Mouse (Mus musculus) lung, postnatal 0 days (tissue): ENCODE results near the gene Dgcr2.

Source experiments
- CTCF ChIP-seq: IDR thresholded peaks from 2 replicates; pipeline ENCODE4 v1.5.1; 2016; ENCODE audit warnings: antibody characterized with exemption, mild to moderate bottlenecking
- EP300 ChIP-seq: IDR thresholded peaks from 2 replicates; pipeline ENCODE4 v1.6.1; 2016; ENCODE audit warnings: antibody characterized with exemption, mild to moderate bottlenecking, control low read depth

GRCm38 (mm10) chr16:17929211-17929610, 30.8 kb upstream of the Dgcr2 start:
- TF ChIP-seq CTCF: no peak
- TF ChIP-seq EP300: no peak
